Mouse (Mus musculus): ENCODE measurements at regions not wholly inside any gene's neighbourhood (a gene's known extent, or its start where the extent isn't known, plus 50 kb on each side); places are given as distances from the start of the nearest gene placed in this dataset.
A peak's percentile ranks its signal among the peaks of the same experiment; 100 is the strongest.

DNA sequence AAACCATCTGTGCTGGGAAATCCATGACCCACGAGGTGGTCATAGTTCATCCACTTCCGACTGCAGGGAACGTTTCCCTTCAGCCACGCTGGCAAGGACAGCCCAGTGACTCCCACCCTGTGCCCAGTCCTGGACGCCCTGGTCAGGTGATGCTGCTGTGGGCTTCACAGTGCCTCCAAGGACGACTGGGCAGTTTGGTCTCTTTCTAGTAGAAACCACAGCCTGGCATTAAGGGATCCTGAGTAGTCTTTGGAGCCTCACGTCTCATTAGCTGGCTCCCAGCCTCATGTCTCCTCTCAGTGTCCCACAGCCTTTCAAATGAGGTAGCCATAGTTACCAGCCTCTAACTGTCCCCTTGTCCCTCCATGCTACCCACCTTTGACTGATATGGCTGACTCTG lies 116.2 kb upstream of the Gdf10 start:
- no peak for ATAC-seq (ENCODE audit: insufficient number of reproducible peaks, insufficient read depth, low FRiP score, low read depth)
- Histone ChIP-seq H3K4me3 (ENCODE audit: low read depth, low read length) (no peak overlapping the region), H3K4me2 (replicated peaks; ENCODE audit: low read depth, low read length) (no peak overlapping the region), H3K27me3 (ENCODE audit: control insufficient read depth, insufficient read depth, low read length) (no peaks in the 10 kb centered on the region), H3K36me3 (ENCODE audit: control insufficient read depth, insufficient read depth, low read length) (no peaks in the 10 kb centered on the region), H3K4me1 (ENCODE audit: control insufficient read depth, insufficient read depth, low read length) (peaks cover 21% of the 10 kb centered on the region), H3K9ac (replicated peaks; ENCODE audit: low read depth, low read length) (no peak overlapping the region), H3K9me3 (ENCODE audit: control insufficient read depth, low read depth, low read length) (no peaks in the 10 kb centered on the region), H3K27ac (ENCODE audit: low read length) (no peak overlapping the region; the same call in 1 of the 2 replicates)
- 71% methylated on average over 7 of the region's 7 CpGs for WGBS

DNA sequence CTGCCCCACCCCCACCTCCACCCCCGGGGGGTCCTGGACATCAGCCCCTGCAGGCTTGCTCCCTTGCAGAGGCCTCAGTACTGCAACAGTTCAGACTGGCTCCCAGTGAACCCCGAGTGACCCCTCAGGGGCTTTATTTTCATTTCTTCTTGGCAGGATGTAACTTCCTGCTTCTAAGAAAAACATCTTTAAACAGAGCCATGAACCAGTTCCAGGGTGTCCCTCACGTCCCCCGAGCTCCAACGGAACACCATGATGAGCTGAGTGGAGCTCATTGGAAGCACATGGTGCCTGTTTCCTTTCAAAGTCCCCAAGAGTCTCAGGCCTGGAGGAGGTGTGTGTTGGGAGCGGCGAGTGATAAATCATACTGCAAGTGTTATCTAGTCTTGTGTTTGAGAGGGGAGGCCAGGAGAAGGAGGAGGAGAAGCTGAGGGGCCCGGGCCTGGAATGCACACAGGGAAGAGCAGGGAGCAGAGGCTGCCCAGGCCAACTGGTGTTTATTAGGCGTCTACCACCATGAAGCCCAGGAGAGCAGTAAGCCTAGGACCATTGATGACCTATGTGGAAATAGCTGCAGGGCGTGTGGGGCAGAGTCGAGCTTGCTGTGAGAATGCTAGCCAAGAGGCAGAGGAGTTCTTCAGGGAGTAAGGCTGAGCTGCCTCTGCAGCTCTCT lies 114.7 kb upstream of the Gdf10 start:
- peak overlapping the region; percentile 69 for H3K27ac ChIP-seq (ENCODE audit: low read length)
- H3K27me3 ChIP-seq (ENCODE audit: control insufficient read depth, insufficient read depth, low read length) = no peaks in the 10 kb centered on the region
- ATAC-seq (ENCODE audit: insufficient number of reproducible peaks, insufficient read depth, low FRiP score, low read depth) = peak; percentile 70; the same call in 1 of the 2 replicates
- no peaks in the 10 kb centered on the region for H3K9me3 ChIP-seq (ENCODE audit: control insufficient read depth, low read depth, low read length)
- no peak overlapping the region for H3K9ac ChIP-seq (replicated peaks; ENCODE audit: low read depth, low read length)
- no peak overlapping the region for H3K4me2 ChIP-seq (replicated peaks; ENCODE audit: low read depth, low read length)
- H3K36me3 ChIP-seq (ENCODE audit: control insufficient read depth, insufficient read depth, low read length) = no peaks in the 10 kb centered on the region
- peaks cover 25% of the 10 kb centered on the region for H3K4me1 ChIP-seq (ENCODE audit: control insufficient read depth, insufficient read depth, low read length)
- H3K4me3 ChIP-seq (ENCODE audit: low read depth, low read length) = no peak overlapping the region
- WGBS = 15% methylated on average over 11 of the region's 11 CpGs

DNA sequence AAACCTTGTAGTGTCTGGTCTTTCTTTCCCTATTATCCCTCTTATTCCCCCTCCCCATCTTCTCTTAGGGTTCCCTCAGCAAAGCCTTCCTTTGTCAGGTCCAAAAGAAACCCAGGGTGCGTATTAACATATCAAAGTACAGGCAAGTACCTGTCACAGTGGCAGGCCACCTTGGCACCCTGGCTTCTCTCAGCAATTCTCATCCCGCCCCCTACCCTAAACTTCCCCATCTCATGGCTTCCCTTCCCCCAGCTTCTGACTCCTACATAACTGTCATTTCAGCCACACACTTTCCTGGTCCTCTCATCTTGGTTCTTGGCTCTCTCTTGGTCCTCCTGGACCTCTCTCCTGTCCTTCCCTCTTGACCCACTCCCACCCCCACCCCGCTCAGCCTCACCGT lies 112.8 kb upstream of the Gdf10 start:
- no peak overlapping the region for H3K9ac ChIP-seq (replicated peaks; ENCODE audit: low read depth, low read length)
- WGBS = 90% methylated on average over 4 of the region's 4 CpGs
- no peak for ATAC-seq (ENCODE audit: insufficient number of reproducible peaks, insufficient read depth, low FRiP score, low read depth)

DNA sequence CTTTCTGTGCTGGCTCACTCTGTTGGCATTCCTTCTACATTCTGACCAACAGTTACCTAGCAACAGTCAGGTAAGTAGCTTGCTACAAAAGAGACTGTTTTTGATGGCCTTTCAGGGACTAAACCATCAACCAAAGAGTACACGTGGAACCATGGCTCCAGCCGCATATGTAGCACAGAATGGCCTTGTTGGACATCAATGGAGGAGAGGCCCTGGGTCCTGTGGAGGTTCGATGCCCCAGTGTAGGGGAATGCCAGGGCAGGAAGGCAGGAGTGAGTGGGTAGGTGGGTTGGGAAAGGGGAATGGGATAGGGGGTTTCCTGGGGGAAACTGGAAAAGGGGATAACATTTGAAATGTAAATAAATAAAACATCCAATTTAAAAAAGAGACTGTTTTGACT lies 112.1 kb upstream of the Gdf10 start:
- no peak for ATAC-seq (ENCODE audit: insufficient number of reproducible peaks, insufficient read depth, low FRiP score, low read depth)
- Histone ChIP-seq H3K27me3 (ENCODE audit: control insufficient read depth, insufficient read depth, low read length) (no peaks in the 10 kb centered on the region), H3K9ac (replicated peaks; ENCODE audit: low read depth, low read length) (no peak overlapping the region), H3K27ac (ENCODE audit: low read length) (no peak overlapping the region), H3K36me3 (ENCODE audit: control insufficient read depth, insufficient read depth, low read length) (no peaks in the 10 kb centered on the region), H3K4me1 (ENCODE audit: control insufficient read depth, insufficient read depth, low read length) (peaks cover 25% of the 10 kb centered on the region), H3K4me2 (replicated peaks; ENCODE audit: low read depth, low read length) (no peak overlapping the region), H3K9me3 (ENCODE audit: control insufficient read depth, low read depth, low read length) (no peaks in the 10 kb centered on the region), H3K4me3 (ENCODE audit: low read depth, low read length) (no peak overlapping the region)
- 63% methylated on average over 3 of the region's 3 CpGs for WGBS

More for the DNA sequence above, 112.8 kb upstream of the Gdf10 start:
- H3K4me3 ChIP-seq (ENCODE audit: low read depth, low read length) = no peak overlapping the region
- H3K4me2 ChIP-seq (replicated peaks; ENCODE audit: low read depth, low read length) = no peak overlapping the region
- peaks cover 25% of the 10 kb centered on the region for H3K4me1 ChIP-seq (ENCODE audit: control insufficient read depth, insufficient read depth, low read length)
- no peak overlapping the region for H3K27ac ChIP-seq (ENCODE audit: low read length)
- H3K9me3 ChIP-seq (ENCODE audit: control insufficient read depth, low read depth, low read length) = no peaks in the 10 kb centered on the region
- H3K36me3 ChIP-seq (ENCODE audit: control insufficient read depth, insufficient read depth, low read length) = no peaks in the 10 kb centered on the region
- H3K27me3 ChIP-seq (ENCODE audit: control insufficient read depth, insufficient read depth, low read length) = no peaks in the 10 kb centered on the region

DNA sequence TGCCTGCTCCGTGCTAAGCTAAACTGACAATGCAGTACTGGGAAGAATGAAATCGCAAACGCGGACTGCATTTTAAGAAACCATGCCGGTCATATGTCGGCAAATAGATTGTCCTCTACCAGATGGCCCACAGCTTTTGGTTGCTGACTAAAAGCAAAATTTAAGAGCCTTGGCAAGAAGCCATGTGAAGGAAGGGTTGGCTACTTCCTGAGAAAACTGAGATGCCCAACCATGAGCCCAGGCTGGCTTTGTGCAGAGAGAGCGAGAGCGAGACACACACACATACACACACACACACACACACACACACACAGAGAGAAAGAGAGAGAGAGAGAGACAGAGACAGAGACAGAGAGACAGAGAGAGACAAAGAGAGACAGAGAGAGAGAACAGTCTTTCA lies 111.1 kb upstream of the Gdf10 start:
- Histone ChIP-seq H3K9me3 (ENCODE audit: control insufficient read depth, low read depth, low read length) (no peaks in the 10 kb centered on the region), H3K4me3 (ENCODE audit: low read depth, low read length) (no peak overlapping the region), H3K4me2 (replicated peaks; ENCODE audit: low read depth, low read length) (0 out of 2 replicates have a peak overlapping the region, but pooled peaks have one; percentile 10), H3K9ac (replicated peaks; ENCODE audit: low read depth, low read length) (no peak overlapping the region), H3K36me3 (ENCODE audit: control insufficient read depth, insufficient read depth, low read length) (no peaks in the 10 kb centered on the region), H3K27ac (ENCODE audit: low read length) (no peak overlapping the region), H3K27me3 (ENCODE audit: control insufficient read depth, insufficient read depth, low read length) (no peaks in the 10 kb centered on the region), H3K4me1 (ENCODE audit: control insufficient read depth, insufficient read depth, low read length) (peaks cover 25% of the 10 kb centered on the region)
- 55% methylated on average over 8 of the region's 8 CpGs for WGBS
- no peak for ATAC-seq (ENCODE audit: insufficient number of reproducible peaks, insufficient read depth, low FRiP score, low read depth)

DNA sequence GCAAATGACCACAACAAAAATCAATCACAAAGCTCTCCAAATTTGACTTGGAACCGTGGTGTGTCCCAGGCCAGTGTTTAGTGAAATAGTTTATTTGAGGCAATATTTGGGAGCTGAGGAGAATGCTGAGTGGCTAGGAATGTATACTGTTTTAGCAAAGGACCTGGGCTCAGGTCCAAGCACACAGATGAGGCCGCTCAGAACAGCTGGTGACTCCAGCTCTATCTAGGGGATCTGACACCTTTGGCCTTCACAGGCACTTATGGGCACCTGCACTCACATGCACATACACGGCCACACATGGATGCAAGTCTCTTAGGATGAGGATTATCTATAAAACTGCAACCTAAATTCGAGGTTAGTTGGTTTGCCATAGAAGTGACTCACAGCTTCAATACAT lies 110.6 kb upstream of the Gdf10 start:
- no peak overlapping the region for H3K4me3 ChIP-seq (ENCODE audit: low read depth, low read length)
- WGBS = 48% methylated on average over 4 of the region's 4 CpGs
- no peak overlapping the region for H3K9ac ChIP-seq (replicated peaks; ENCODE audit: low read depth, low read length)
- H3K27ac ChIP-seq (ENCODE audit: low read length) = no peak overlapping the region
- no peaks in the 10 kb centered on the region for H3K27me3 ChIP-seq (ENCODE audit: control insufficient read depth, insufficient read depth, low read length)
- no peak for ATAC-seq (ENCODE audit: insufficient number of reproducible peaks, insufficient read depth, low FRiP score, low read depth)
- peaks cover 21% of the 10 kb centered on the region for H3K4me1 ChIP-seq (ENCODE audit: control insufficient read depth, insufficient read depth, low read length)
- H3K4me2 ChIP-seq (replicated peaks; ENCODE audit: low read depth, low read length) = no peak overlapping the region
- H3K9me3 ChIP-seq (ENCODE audit: control insufficient read depth, low read depth, low read length) = no peaks in the 10 kb centered on the region
- no peaks in the 10 kb centered on the region for H3K36me3 ChIP-seq (ENCODE audit: control insufficient read depth, insufficient read depth, low read length)

DNA sequence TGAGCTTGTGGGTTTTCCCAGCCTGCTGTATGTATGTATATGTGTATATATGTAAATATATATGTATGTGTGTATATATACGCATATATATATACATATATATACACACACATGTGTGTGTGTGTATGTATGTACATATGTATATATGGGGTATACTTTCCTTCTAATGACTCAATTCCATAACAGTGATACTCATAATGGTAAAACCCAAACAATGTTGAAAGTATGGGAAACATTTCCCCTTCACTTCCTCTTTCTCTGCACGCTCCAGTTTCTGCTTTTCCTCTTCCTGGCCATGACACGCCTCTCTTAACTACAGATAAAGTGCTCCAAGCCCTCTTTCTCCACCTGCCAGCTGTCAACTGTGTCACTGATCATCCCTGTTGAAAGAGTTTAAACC lies 110.1 kb upstream of the Gdf10 start:
- no peaks in the 10 kb centered on the region for H3K9me3 ChIP-seq (ENCODE audit: control insufficient read depth, low read depth, low read length)
- H3K36me3 ChIP-seq (ENCODE audit: control insufficient read depth, insufficient read depth, low read length) = no peaks in the 10 kb centered on the region
- 65% methylated on average over 3 of the region's 3 CpGs for WGBS
- no peak overlapping the region for H3K9ac ChIP-seq (replicated peaks; ENCODE audit: low read depth, low read length)
- H3K27me3 ChIP-seq (ENCODE audit: control insufficient read depth, insufficient read depth, low read length) = no peaks in the 10 kb centered on the region
- no peak for ATAC-seq (ENCODE audit: insufficient number of reproducible peaks, insufficient read depth, low FRiP score, low read depth)
- no peak overlapping the region for H3K4me3 ChIP-seq (ENCODE audit: low read depth, low read length)
- H3K4me1 ChIP-seq (ENCODE audit: control insufficient read depth, insufficient read depth, low read length) = peaks cover 16% of the 10 kb centered on the region
- no peak overlapping the region for H3K4me2 ChIP-seq (replicated peaks; ENCODE audit: low read depth, low read length)
- no peak overlapping the region for H3K27ac ChIP-seq (ENCODE audit: low read length)

DNA sequence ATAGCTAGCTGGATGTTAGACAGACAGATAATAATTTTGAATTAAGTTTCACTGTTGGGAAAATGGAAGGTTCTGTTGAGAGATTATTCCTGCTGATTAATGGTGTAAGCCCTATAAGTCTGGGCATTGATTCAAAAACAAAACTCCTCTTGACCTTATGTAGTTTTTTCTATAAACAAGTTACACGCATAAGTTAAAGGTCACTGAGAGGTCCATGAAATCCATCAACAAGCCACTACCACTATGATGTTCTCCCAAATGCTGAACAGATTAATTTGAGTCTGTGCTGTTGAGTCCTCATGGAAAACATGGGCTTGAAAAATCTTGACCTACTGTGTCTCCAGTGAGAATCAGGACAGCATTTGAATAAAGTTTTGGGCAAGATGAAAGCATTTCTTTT lies 109.3 kb upstream of the Gdf10 start:
- H3K36me3 ChIP-seq (ENCODE audit: control insufficient read depth, insufficient read depth, low read length) = no peaks in the 10 kb centered on the region
- 18% methylated on average over 1 of the region's 1 CpGs for WGBS
- ATAC-seq (ENCODE audit: insufficient number of reproducible peaks, insufficient read depth, low FRiP score, low read depth) = no peak

DNA sequence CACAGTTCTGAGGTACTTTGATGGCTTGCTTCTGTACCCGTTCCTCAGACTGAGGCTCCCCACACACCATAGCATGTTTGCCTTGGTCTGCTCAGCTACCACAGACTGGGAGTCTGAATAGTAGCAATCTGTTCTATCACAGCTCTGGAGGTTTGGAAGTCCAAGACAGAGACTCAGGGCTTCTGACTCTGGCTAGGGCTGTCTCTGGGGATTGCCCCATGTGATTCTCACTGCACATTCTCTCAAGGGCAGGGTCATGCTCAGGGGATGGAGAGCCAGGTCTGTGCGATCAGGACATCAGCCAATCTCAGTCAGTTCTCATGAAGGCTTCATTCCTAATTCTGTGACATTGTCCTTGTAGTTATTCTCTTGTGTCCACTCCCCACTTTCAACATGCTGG lies 108.8 kb upstream of the Gdf10 start:
- no peak overlapping the region for H3K9ac ChIP-seq (replicated peaks; ENCODE audit: low read depth, low read length)
- no peaks in the 10 kb centered on the region for H3K36me3 ChIP-seq (ENCODE audit: control insufficient read depth, insufficient read depth, low read length)
- no peaks in the 10 kb centered on the region for H3K9me3 ChIP-seq (ENCODE audit: control insufficient read depth, low read depth, low read length)
- peaks cover 4% of the 10 kb centered on the region; the same call in 1 of the 2 replicates for H3K4me1 ChIP-seq (ENCODE audit: control insufficient read depth, insufficient read depth, low read length)
- H3K27me3 ChIP-seq (ENCODE audit: control insufficient read depth, insufficient read depth, low read length) = no peaks in the 10 kb centered on the region
- no peak for ATAC-seq (ENCODE audit: insufficient number of reproducible peaks, insufficient read depth, low FRiP score, low read depth)
- no peak overlapping the region for H3K4me3 ChIP-seq (ENCODE audit: low read depth, low read length)
- WGBS = 77% methylated on average over 2 of the region's 2 CpGs
- no peak overlapping the region for H3K4me2 ChIP-seq (replicated peaks; ENCODE audit: low read depth, low read length)
- H3K27ac ChIP-seq (ENCODE audit: low read length) = no peak overlapping the region

More for the DNA sequence above, 109.3 kb upstream of the Gdf10 start:
- Histone ChIP-seq H3K4me1 (ENCODE audit: control insufficient read depth, insufficient read depth, low read length) (peaks cover 7% of the 10 kb centered on the region; the same call in 1 of the 2 replicates), H3K27ac (ENCODE audit: low read length) (no peak overlapping the region), H3K4me2 (replicated peaks; ENCODE audit: low read depth, low read length) (no peak overlapping the region), H3K9ac (replicated peaks; ENCODE audit: low read depth, low read length) (no peak overlapping the region), H3K9me3 (ENCODE audit: control insufficient read depth, low read depth, low read length) (no peaks in the 10 kb centered on the region), H3K4me3 (ENCODE audit: low read depth, low read length) (no peak overlapping the region), H3K27me3 (ENCODE audit: control insufficient read depth, insufficient read depth, low read length) (no peaks in the 10 kb centered on the region)

All from stomach, embryonic 14.5 days (tissue).